ENCODE assay signal across 24 mouse cellular contexts in genomic region chr16:45336478-45336877, GRCm38 (mm10).
A peak's percentile ranks its signal among the peaks of the same experiment; 100 is the strongest.
DNase-seq lines count a peak whose midpoint lies in the region; ATAC-seq and TF ChIP-seq lines count a peak whose summit lies in the region.
"Had no signal": no experiment of that assay in that cellular context is flagged by ENCODE, and none has a peak within 500 bp of the region (broad histone marks: within the 10 kb centered on the region; RNA-seq: fewer than 3 reads in every experiment).

No protein-coding gene starts in this region.

- H3K9me3 ChIP-seq in kidney, embryonic 14.5 days (ENCODE audit: control insufficient read depth, low read length) = no peaks in the 10 kb centered on the region
- H3K9me3 ChIP-seq in CH12.LX (replicated peaks; ENCODE audit: low read length) = no peaks in the 10 kb centered on the region
- H3K9me3 ChIP-seq in embryonic facial prominence, embryonic 15.5 days (replicated peaks) = no peaks in the 10 kb centered on the region
- H3K9me3 ChIP-seq in forebrain, embryonic 16.5 days (ENCODE audit: control insufficient read depth, low read length) = no peaks in the 10 kb centered on the region
- H3K9me3 ChIP-seq: forebrain, embryonic 12.5 days; heart, embryonic 15.5 days; intestine, embryonic 15.5 days; limb, embryonic 15.5 days; lung, embryonic 15.5 days had no signal

- H3K9ac ChIP-seq in kidney, embryonic 14.5 days (ENCODE audit: low read depth, low read length) = no peak overlapping the region
- no peak overlapping the region for H3K9ac ChIP-seq in CH12.LX (ENCODE audit: insufficient read depth, low read depth)
- no peak overlapping the region for H3K9ac ChIP-seq in embryonic facial prominence, embryonic 15.5 days
- H3K9ac ChIP-seq in forebrain, embryonic 16.5 days (replicated peaks; ENCODE audit: low read depth, low read length) = no peak overlapping the region
- H3K9ac ChIP-seq: forebrain, embryonic 12.5 days; heart, embryonic 15.5 days; intestine, embryonic 15.5 days; limb, embryonic 15.5 days; liver, embryonic 14.5 days; lung, embryonic 15.5 days had no signal

- H3K4me3 ChIP-seq in kidney, embryonic 14.5 days (ENCODE audit: low read length) = no peak overlapping the region
- H3K4me3 ChIP-seq in CH12.LX (replicated peaks in 1 of 3; ENCODE audit: low read depth in 2 of 3, low read length in 2 of 3, poor library complexity in 1 of 3) = no peak overlapping the region
- H3K4me3 ChIP-seq in embryonic facial prominence, embryonic 15.5 days (replicated peaks) = no peak overlapping the region
- no peak overlapping the region for H3K4me3 ChIP-seq in forebrain, embryonic 16.5 days (replicated peaks; ENCODE audit: low read length)
- H3K4me3 ChIP-seq: erythroblast, embryonic 14.5 days; forebrain, embryonic 12.5 days; heart, embryonic 15.5 days; intestine, embryonic 15.5 days; layer of hippocampus, adult 2 months; limb, embryonic 15.5 days; lung, embryonic 15.5 days had no signal

- dilution Hi-C loops in CH12.LX (cut with MboI; ENCODE audit: extremely low pct_ligation_motif_present, extremely low pct_unique_long_range_greater_than_20kb, low sequenced_read_pairs) = no loop called here

- in situ Hi-C loops in CH12.LX (cut with MboI; ENCODE audit: low pct_ligation_motif_present, low pct_unique_long_range_greater_than_20kb, low sequenced_read_pairs) = loop anchor here (10.0 kb wide), 1 partner anchor 68 kb away; the partner anchor contains the start of gene Cd200

- H3K36me3 ChIP-seq in kidney, embryonic 14.5 days (ENCODE audit: control insufficient read depth, insufficient read depth, low read length) = no peaks in the 10 kb centered on the region
- H3K36me3 ChIP-seq in CH12.LX (replicated peaks in 1 of 2; ENCODE audit: control insufficient read depth in 1 of 2, insufficient read depth in 1 of 2, low read length in 1 of 2) = no peaks in the 10 kb centered on the region
- H3K36me3 ChIP-seq in embryonic facial prominence, embryonic 15.5 days = no peaks in the 10 kb centered on the region
- H3K36me3 ChIP-seq in forebrain, embryonic 16.5 days (ENCODE audit: control insufficient read depth, insufficient read depth) = no peaks in the 10 kb centered on the region
- H3K36me3 ChIP-seq: forebrain, embryonic 12.5 days; heart, embryonic 15.5 days; intestine, embryonic 15.5 days; limb, embryonic 15.5 days; lung, embryonic 15.5 days had no signal

- TF ChIP-seq CTCF in CH12.LX (conservative IDR thresholded peaks at IDR 0.05 in 1 of 2, IDR thresholded peaks at IDR 0.05 in 1 of 2; ENCODE audit: low read depth in 2 of 2, low read length in 2 of 2) = no peak

- H3K4me2 ChIP-seq in kidney, embryonic 14.5 days (replicated peaks; ENCODE audit: low read depth, low read length) = no peak overlapping the region
- H3K4me2 ChIP-seq in CH12.LX (ENCODE audit: insufficient read depth, low read depth, poor library complexity, severe bottlenecking) = no peak overlapping the region
- no peak overlapping the region for H3K4me2 ChIP-seq in embryonic facial prominence, embryonic 15.5 days (replicated peaks)
- H3K4me2 ChIP-seq in forebrain, embryonic 16.5 days (ENCODE audit: low read length) = no peak overlapping the region
- H3K4me2 ChIP-seq: forebrain, embryonic 12.5 days; heart, embryonic 15.5 days; intestine, embryonic 15.5 days; limb, embryonic 15.5 days; lung, embryonic 15.5 days had no signal

- 0 out of 2 replicates have a peak, but pooled peaks have one; percentile 16 for ATAC-seq in kidney, embryonic 14.5 days (ENCODE audit: low FRiP score, low TSS enrichment)
- peak; percentile 55; the same call in 1 of the 2 replicates for ATAC-seq in embryonic facial prominence, embryonic 15.5 days (ENCODE audit: insufficient number of reproducible peaks, low FRiP score, low TSS enrichment, low read depth)
- ATAC-seq in forebrain, embryonic 16.5 days = no peak
- ATAC-seq: hindbrain, embryonic 16.5 days; intestine, embryonic 15.5 days; midbrain, embryonic 16.5 days had no signal

- peak; percentile 46; the same call in 1 of the 2 replicates for TF ChIP-seq EP300 in CH12.LX (IDR thresholded peaks at IDR 0.05; ENCODE audit: low read length)

- 32% methylated on average over 1 of the region's 1 CpGs for WGBS in kidney, embryonic 14.5 days
- 38% methylated on average over 1 of the region's 1 CpGs for WGBS in embryonic facial prominence, embryonic 15.5 days
- WGBS in forebrain, embryonic 16.5 days = 92% methylated on average over 1 of the region's 1 CpGs

- no peak overlapping the region for H3K27ac ChIP-seq in kidney, embryonic 14.5 days (ENCODE audit: low read depth, low read length)
- H3K27ac ChIP-seq in CH12.LX (ENCODE audit: insufficient read depth, low read depth) = no peak overlapping the region
- no peak overlapping the region for H3K27ac ChIP-seq in embryonic facial prominence, embryonic 15.5 days (replicated peaks)
- H3K27ac ChIP-seq in forebrain, embryonic 16.5 days (ENCODE audit: low read length) = no peak overlapping the region
- H3K27ac ChIP-seq: forebrain, embryonic 12.5 days; heart, embryonic 15.5 days; intestine, embryonic 15.5 days; layer of hippocampus, adult 2 months; limb, embryonic 15.5 days; liver, embryonic 14.5 days; lung, embryonic 15.5 days had no signal

- no peaks in the 10 kb centered on the region for H3K27me3 ChIP-seq in kidney, embryonic 14.5 days (ENCODE audit: control insufficient read depth, insufficient read depth, low read length)
- no peaks in the 10 kb centered on the region for H3K27me3 ChIP-seq in CH12.LX (replicated peaks)
- no peaks in the 10 kb centered on the region for H3K27me3 ChIP-seq in embryonic facial prominence, embryonic 15.5 days
- H3K27me3 ChIP-seq in forebrain, embryonic 16.5 days (replicated peaks; ENCODE audit: control insufficient read depth, insufficient read depth, low read length) = no peaks in the 10 kb centered on the region
- H3K27me3 ChIP-seq: forebrain, embryonic 12.5 days; heart, embryonic 15.5 days; intestine, embryonic 15.5 days; limb, embryonic 15.5 days; lung, embryonic 15.5 days had no signal

- no peaks in the 10 kb centered on the region for H3K4me1 ChIP-seq in kidney, embryonic 14.5 days (ENCODE audit: control insufficient read depth, insufficient read depth, low read length)
- H3K4me1 ChIP-seq in CH12.LX (ENCODE audit: control insufficient read depth in 1 of 2, insufficient read depth in 2 of 2) = peaks cover 9 to 18% of the 10 kb centered on the region in 2 experiments; a peak in 3 of 4 replicates
- H3K4me1 ChIP-seq in embryonic facial prominence, embryonic 15.5 days = no peaks in the 10 kb centered on the region
- no peaks in the 10 kb centered on the region for H3K4me1 ChIP-seq in forebrain, embryonic 16.5 days (replicated peaks; ENCODE audit: control insufficient read depth, insufficient read depth, low read length)
- H3K4me1 ChIP-seq: forebrain, embryonic 12.5 days; heart, embryonic 15.5 days; intestine, embryonic 15.5 days; limb, embryonic 15.5 days; lung, embryonic 15.5 days had no signal

- no peak for TF ChIP-seq RAD21 in CH12.LX (IDR thresholded peaks at IDR 0.05; ENCODE audit: low read depth, low read length)

- DNase-seq in kidney, postnatal 14 days = no peak
- DNase-seq in 3T3-L1 (ENCODE audit: low read depth, low spot score) (peak; percentile 43), CH12.LX (ENCODE audit: extremely low read depth) (peak; percentile 41)
- DNase-seq in cerebellum, postnatal 36 days = no peak
- DNase-seq: adrenal gland, postnatal 10 days; cerebellum, adult 8-10 months; gastrocnemius, postnatal 36 days; heart, postnatal 4 days; kidney, adult 8-10 months; kidney, postnatal 25 days; lung, postnatal 36 days had no signal

- no peaks in the 10 kb centered on the region for H3K79me2 ChIP-seq in CH12.LX (replicated peaks; ENCODE audit: control insufficient read depth, extremely low read depth, insufficient read depth, poor library complexity, severe bottlenecking)

- TF ChIP-seq POLR2A in CH12.LX (IDR thresholded peaks at IDR 0.05; ENCODE audit: low read depth, low read length) = no peak

TF ChIP-seq in CH12.LX, 34 proteins besides CTCF, POLR2A, EP300 and RAD21:
- TF ChIP-seq ETS1 (conservative IDR thresholded peaks at IDR 0.05; ENCODE audit: low read depth, low read length) (peak; percentile 68), TCF12 (IDR thresholded peaks at IDR 0.05; ENCODE audit: low read depth, low read length) (peak; percentile 88), MAZ (IDR thresholded peaks at IDR 0.05; ENCODE audit: low read depth, low read length) (no peak)

Comparison
In these comparisons a context has a peak if more than half of its experiments do, and no peak if none do; other contexts are left out.
1. DNase-seq: peak in 3T3-L1 (single experiment) and CH12.LX (single experiment); none in kidney, postnatal 14 days (single experiment) and cerebellum, postnatal 36 days (0 of 2).